Mouse (Mus musculus) limb, embryonic 14.5 days (tissue): ENCODE measurements around the gene Tubb4a. TPM values are rescaled to one million over a fixed set of nuclear protein-coding genes. Genes with fewer than 3 reads are reported as not detected.

Experiments
- ATAC-seq: fragments of 200-750 bp; cut with Nextera tagmentation; 2 replicates; pipeline ENCODE4 v1.8.0; 2017; ENCODE audit warnings: low read depth, moderate number of reproducible peaks, moderate TSS enrichment; ENCODE audit not compliant: low FRiP score
- DNase-seq: peaks from one replicate; pipeline ENCODE4 v3.0.0-alpha.2; 2015; ENCODE audit warnings: low spot score
- H3K27ac ChIP-seq: fragments of 300-500 bp; sonication (generic); replicated peaks from 2 replicates; pipeline ENCODE4 v1.5.1; 2014; ENCODE audit warnings: low read depth, mild to moderate bottlenecking, low read length, moderate library complexity, mixed read lengths
- H3K27me3 ChIP-seq: fragments of 300-500 bp; sonication (generic); 2 replicates; pipeline ENCODE4 v1.6.1; 2014; ENCODE audit warnings: low read length, mixed read lengths; ENCODE audit not compliant: control insufficient read depth, insufficient read depth
- H3K36me3 ChIP-seq: fragments of 300-500 bp; sonication (generic); 2 replicates; pipeline ENCODE4 v1.6.1; 2014; ENCODE audit warnings: mild to moderate bottlenecking, low read length, moderate library complexity, mixed read lengths; ENCODE audit not compliant: control insufficient read depth, insufficient read depth
- H3K4me1 ChIP-seq: fragments of 300-500 bp; sonication (generic); 2 replicates; pipeline ENCODE4 v1.6.1; 2014; ENCODE audit warnings: antibody characterized with exemption, low read length, mixed read lengths; ENCODE audit not compliant: control insufficient read depth, insufficient read depth
- H3K4me2 ChIP-seq: fragments of 300-500 bp; sonication (generic); replicated peaks from 2 replicates; pipeline ENCODE4 v1.6.1; 2014; ENCODE audit warnings: low read depth, mild to moderate bottlenecking, low read length, moderate library complexity; ENCODE audit not compliant: severe bottlenecking
- H3K4me3 ChIP-seq: fragments of 300-500 bp; sonication (generic); replicated peaks from 2 replicates; pipeline ENCODE4 v1.5.1; 2014; ENCODE audit warnings: low read length
- H3K9ac ChIP-seq: fragments of 300-500 bp; sonication (generic); 2 replicates; pipeline ENCODE4 v1.6.1; 2014; ENCODE audit warnings: mild to moderate bottlenecking, low read depth, low read length, moderate library complexity; ENCODE audit not compliant: severe bottlenecking
- H3K9me3 ChIP-seq: fragments of 300-500 bp; sonication (generic); 2 replicates; pipeline ENCODE4 v1.6.1; 2016; ENCODE audit warnings: low read length; ENCODE audit not compliant: control insufficient read depth
- POLR2A ChIP-seq: fragments of 200-500 bp; IDR thresholded peaks from 2 replicates; pipeline ENCODE4 v1.8.0; 2012; ENCODE audit warnings: inconsistent platforms, mild to moderate bottlenecking, moderate library complexity, borderline replicate concordance; ENCODE audit not compliant: insufficient read depth, insufficient read length; ENCODE audit errors: extremely low read depth
- WGBS: fragments of 180-500 bp; shearing (Covaris S2); extraction: QIAGEN DNeasy Blood & Tissue Kit; methylation state at CpG from one replicate; pipeline ENCODE4 v1.1.7; 2014; 5-methylcytosine and 5-hydroxymethylcytosine counted together
- polyA plus RNA-seq, 2 experiments: library from polyadenylated mRNA; depleted of rRNA in 1 of 2; stranded (reverse) in 1 of 2; unstranded in 1 of 2; fragments of >200 nt; fragmentation: Nextera tagmentation in 1 of 2; extraction: Ambion mirVana in 1 of 2; gene quantifications; 2 replicates each; pipeline versions ENCODE4 v1.2.1 to v1.2.3; 2012 to 2014

Tubb4a gene
- polyA plus RNA-seq, 2 experiments = 8.8 to 10.3 TPM

GRCm38 (mm10) chr17:57032854-57033253 lies 54.7 kb downstream of the Tubb4a start:
- 87% methylated on average over 4 of the region's 4 CpGs for WGBS
- ATAC-seq (no peak), DNase-seq (no peak)
- TF ChIP-seq POLR2A = no peak
- no peak overlapping the region for H3K9ac ChIP-seq
- H3K27ac ChIP-seq = no peak overlapping the region
- no peak overlapping the region for H3K4me2 ChIP-seq
- H3K27me3 ChIP-seq = peaks cover 3% of the 10 kb centered on the region; the same call in 1 of the 2 replicates
- peaks cover 10% of the 10 kb centered on the region for H3K36me3 ChIP-seq
- H3K9me3 ChIP-seq = no peaks in the 10 kb centered on the region
- H3K4me1 ChIP-seq = peaks cover 14% of the 10 kb centered on the region
- no peak overlapping the region; the same call in 1 of the 2 replicates for H3K4me3 ChIP-seq

DNA sequence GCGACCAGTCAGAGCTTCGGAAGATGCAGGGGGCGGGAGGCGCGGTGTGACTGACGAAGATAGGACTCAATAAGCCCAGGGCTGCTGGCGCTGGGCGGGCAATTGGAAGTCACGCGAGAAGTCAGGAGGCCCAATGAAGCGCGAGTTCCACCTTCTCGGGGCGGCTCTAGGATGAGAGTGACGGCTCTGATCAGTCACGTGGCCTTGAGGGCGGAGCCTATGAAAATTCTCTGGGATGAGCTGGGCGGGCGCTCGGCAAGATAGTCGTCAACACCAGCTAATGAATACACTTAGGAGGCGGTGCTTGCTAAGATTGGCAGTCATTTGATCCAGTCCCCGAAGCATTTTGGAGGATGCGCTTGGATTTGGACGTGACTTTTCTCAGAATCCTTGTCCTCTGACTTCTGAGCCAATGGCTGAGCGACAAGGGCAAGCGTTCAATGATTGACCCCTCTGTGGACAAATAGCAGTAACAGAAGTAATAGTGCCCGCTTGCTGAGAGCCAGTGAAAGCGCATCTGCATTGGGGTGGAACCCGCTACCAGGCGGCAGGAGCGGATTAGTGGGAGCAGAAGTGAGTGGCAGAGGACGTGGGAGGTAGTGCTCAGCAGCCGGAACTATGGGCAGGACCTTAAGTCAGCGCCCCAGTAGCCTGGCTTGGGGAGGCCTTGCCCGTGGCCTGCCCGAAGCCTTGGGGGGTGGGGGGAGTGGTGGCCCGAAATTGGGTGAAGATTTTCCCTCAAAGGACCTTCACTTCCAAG lies 55.7 kb downstream of the Tubb4a start:
- Histone ChIP-seq H3K27ac (peak overlapping the region; percentile 53), H3K27me3 (no peaks in the 10 kb centered on the region), H3K4me1 (peaks cover 14% of the 10 kb centered on the region), H3K9me3 (no peaks in the 10 kb centered on the region), H3K4me2 (peak overlapping the region; percentile 64), H3K4me3 (peak overlapping the region; percentile 94), H3K36me3 (peaks cover 20% of the 10 kb centered on the region), H3K9ac (peak overlapping the region; percentile 40; the same call in 1 of the 2 replicates)
- DNase-seq = peak; percentile 100
- peak; percentile 97 for ATAC-seq
- peak; percentile 91; the same call in 1 of the 2 replicates for TF ChIP-seq POLR2A
- under 1% methylated on average over 38 of the region's 38 CpGs for WGBS

- WGBS = 1% methylated on average over 37 of the region's 99 CpGs
- peak; percentile 9 for DNase-seq
These were observed 56.5 kb downstream of the Tubb4a start, which contains the start of gene Khsrp for GRCm38 (mm10) chr17:57030931-57031660. Khsrp (minus strand) TSS chr17:57031522.

More at GRCm38 (mm10) chr17:57030931-57031660, 56.5 kb downstream of the Tubb4a start, which contains the start of gene Khsrp:
- peak within 1 kb of the TSS; percentile 94 for H3K27ac ChIP-seq
- no peaks in the 10 kb centered on the region for H3K27me3 ChIP-seq
- peak within 1 kb of the TSS; percentile 96 for H3K4me2 ChIP-seq
- peaks cover 14% of the 10 kb centered on the region for H3K4me1 ChIP-seq
- peak; percentile 54; the same call in 1 of the 2 replicates for TF ChIP-seq POLR2A
- peaks cover 27% of the 10 kb centered on the region for H3K36me3 ChIP-seq
- H3K4me3 ChIP-seq = peak within 1 kb of the TSS; percentile 94
- H3K9ac ChIP-seq = peak within 1 kb of the TSS; percentile 100
- ATAC-seq = no peak
- H3K9me3 ChIP-seq = no peaks in the 10 kb centered on the region

Other genes starting within 250 kb of the Tubb4a start
- gene Acsbg2, start 213.3 kb downstream of the Tubb4a start, polyA plus RNA-seq (2012; rRNA removed) = 0.03 TPM in 1 of 2 replicates, not detected in the other
- not detected in 2 replicates for gene Acsbg2, start 213.3 kb downstream of the Tubb4a start, polyA plus RNA-seq (2014; fragmentation: Nextera tagmentation; extraction: Ambion mirVana)
- 0.03 and 0.08 TPM in 2 replicates for gene 1700061G19Rik, start 212.3 kb downstream of the Tubb4a start, polyA plus RNA-seq (2012; rRNA removed)
- gene 1700061G19Rik, start 212.3 kb downstream of the Tubb4a start, polyA plus RNA-seq (2014; fragmentation: Nextera tagmentation; extraction: Ambion mirVana) = 0.26 TPM in 2 replicates
- 98.3 and 132 TPM in 2 replicates for gene Mllt1, start 152.4 kb downstream of the Tubb4a start, polyA plus RNA-seq (2012; rRNA removed)
- gene Mllt1, start 152.4 kb downstream of the Tubb4a start, polyA plus RNA-seq (2014; fragmentation: Nextera tagmentation; extraction: Ambion mirVana) = 34.5 and 36.3 TPM in 2 replicates
- 1.0 and 1.5 TPM in 2 replicates for gene Acer1, start 105.7 kb downstream of the Tubb4a start, polyA plus RNA-seq (2012; rRNA removed)
- gene Acer1, start 105.7 kb downstream of the Tubb4a start, polyA plus RNA-seq (2014; fragmentation: Nextera tagmentation; extraction: Ambion mirVana) = 1.4 and 5.6 TPM in 2 replicates
- 139 and 177 TPM in 2 replicates for gene Clpp, start 97.5 kb downstream of the Tubb4a start, polyA plus RNA-seq (2012; rRNA removed)
- 150 and 155 TPM in 2 replicates for gene Clpp, start 97.5 kb downstream of the Tubb4a start, polyA plus RNA-seq (2014; fragmentation: Nextera tagmentation; extraction: Ambion mirVana)
- 25.1 and 33.9 TPM in 2 replicates for gene Alkbh7, start 90.4 kb downstream of the Tubb4a start, polyA plus RNA-seq (2012; rRNA removed)
- 40.6 and 41.8 TPM in 2 replicates for gene Alkbh7, start 90.4 kb downstream of the Tubb4a start, polyA plus RNA-seq (2014; fragmentation: Nextera tagmentation; extraction: Ambion mirVana)
- not detected in 2 replicates for gene Pspn, start 87.8 kb downstream of the Tubb4a start, polyA plus RNA-seq (2012; rRNA removed)
- gene Pspn, start 87.8 kb downstream of the Tubb4a start, polyA plus RNA-seq (2014; fragmentation: Nextera tagmentation; extraction: Ambion mirVana) = not detected in 2 replicates
- gene Gtf2f1, start 76.5 kb downstream of the Tubb4a start, polyA plus RNA-seq (2012; rRNA removed) = 37.4 and 68.5 TPM in 2 replicates
- 54.1 and 60.1 TPM in 2 replicates for gene Gtf2f1, start 76.5 kb downstream of the Tubb4a start, polyA plus RNA-seq (2014; fragmentation: Nextera tagmentation; extraction: Ambion mirVana)
- 0.05 TPM in 1 of 2 replicates, not detected in the other for gene Gm17949, start 76.3 kb downstream of the Tubb4a start, polyA plus RNA-seq (2012; rRNA removed)
- gene Gm17949, start 76.3 kb downstream of the Tubb4a start, polyA plus RNA-seq (2014; fragmentation: Nextera tagmentation; extraction: Ambion mirVana) = 0.22 and 0.26 TPM in 2 replicates
- gene Khsrp, start 56.3 kb downstream of the Tubb4a start, polyA plus RNA-seq (2012; rRNA removed) = 115 and 151 TPM in 2 replicates
- gene Khsrp, start 56.3 kb downstream of the Tubb4a start, polyA plus RNA-seq (2014; fragmentation: Nextera tagmentation; extraction: Ambion mirVana) = 49.5 and 56.6 TPM in 2 replicates
- gene Slc25a41, start 46.1 kb downstream of the Tubb4a start, polyA plus RNA-seq (2012; rRNA removed) = 0.13 and 0.18 TPM in 2 replicates
- 0.17 and 0.26 TPM in 2 replicates for gene Slc25a41, start 46.1 kb downstream of the Tubb4a start, polyA plus RNA-seq (2014; fragmentation: Nextera tagmentation; extraction: Ambion mirVana)
- gene Crb3, start 28.7 kb downstream of the Tubb4a start, polyA plus RNA-seq (2012; rRNA removed) = 5.5 and 6.6 TPM in 2 replicates
- 4.6 and 8.3 TPM in 2 replicates for gene Crb3, start 28.7 kb downstream of the Tubb4a start, polyA plus RNA-seq (2014; fragmentation: Nextera tagmentation; extraction: Ambion mirVana)
- gene Slc25a23, start 27.9 kb downstream of the Tubb4a start, polyA plus RNA-seq (2012; rRNA removed) = 26.3 and 32.9 TPM in 2 replicates
- gene Slc25a23, start 27.9 kb downstream of the Tubb4a start, polyA plus RNA-seq (2014; fragmentation: Nextera tagmentation; extraction: Ambion mirVana) = 5.7 and 8.3 TPM in 2 replicates
- gene Dennd1c, start 9.3 kb downstream of the Tubb4a start, polyA plus RNA-seq (2012; rRNA removed) = 2.0 and 2.5 TPM in 2 replicates
- gene Dennd1c, start 9.3 kb downstream of the Tubb4a start, polyA plus RNA-seq (2014; fragmentation: Nextera tagmentation; extraction: Ambion mirVana) = 0.97 and 1.9 TPM in 2 replicates
- 10.6 and 11.3 TPM in 2 replicates for gene Tnfsf9, start 17.5 kb upstream of the Tubb4a start, polyA plus RNA-seq (2012; rRNA removed)
- 6.8 and 7.4 TPM in 2 replicates for gene Tnfsf9, start 17.5 kb upstream of the Tubb4a start, polyA plus RNA-seq (2014; fragmentation: Nextera tagmentation; extraction: Ambion mirVana)
- gene Cd70, start 62.0 kb upstream of the Tubb4a start, polyA plus RNA-seq (2012; rRNA removed) = not detected in 2 replicates
- gene Cd70, start 62.0 kb upstream of the Tubb4a start, polyA plus RNA-seq (2014; fragmentation: Nextera tagmentation; extraction: Ambion mirVana) = not detected in 2 replicates
- 0.17 and 0.20 TPM in 2 replicates for gene Tnfsf14, start 106.4 kb upstream of the Tubb4a start, polyA plus RNA-seq (2012; rRNA removed)
- gene Tnfsf14, start 106.4 kb upstream of the Tubb4a start, polyA plus RNA-seq (2014; fragmentation: Nextera tagmentation; extraction: Ambion mirVana) = not detected in 2 replicates
- gene C3, start 140.4 kb upstream of the Tubb4a start, polyA plus RNA-seq (2012; rRNA removed) = 0.85 and 1.6 TPM in 2 replicates
- 0.46 and 0.52 TPM in 2 replicates for gene C3, start 140.4 kb upstream of the Tubb4a start, polyA plus RNA-seq (2014; fragmentation: Nextera tagmentation; extraction: Ambion mirVana)
- gene Gpr108, start 160.7 kb upstream of the Tubb4a start, polyA plus RNA-seq (2012; rRNA removed) = 36.4 and 42.7 TPM in 2 replicates
- 39.6 and 40.8 TPM in 2 replicates for gene Gpr108, start 160.7 kb upstream of the Tubb4a start, polyA plus RNA-seq (2014; fragmentation: Nextera tagmentation; extraction: Ambion mirVana)
- gene Trip10, start 161.7 kb upstream of the Tubb4a start, polyA plus RNA-seq (2012; rRNA removed) = 40.5 and 46.9 TPM in 2 replicates
- 27.1 and 29.8 TPM in 2 replicates for gene Trip10, start 161.7 kb upstream of the Tubb4a start, polyA plus RNA-seq (2014; fragmentation: Nextera tagmentation; extraction: Ambion mirVana)
- gene Vav1, start 191.3 kb upstream of the Tubb4a start, polyA plus RNA-seq (2012; rRNA removed) = 2.6 and 3.3 TPM in 2 replicates
- gene Vav1, start 191.3 kb upstream of the Tubb4a start, polyA plus RNA-seq (2014; fragmentation: Nextera tagmentation; extraction: Ambion mirVana) = 3.8 and 4.6 TPM in 2 replicates